25 mouse cellular contexts compared by ENCODE assay signal in genomic region chrX:136755464-136755863, GRCm38 (mm10). TPM values are rescaled to one million over a fixed set of nuclear protein-coding genes. Genes with fewer than 3 reads are reported as not detected.
DNase-seq lines count a peak whose midpoint lies in the region; ATAC-seq and TF ChIP-seq lines count a peak whose summit lies in the region.
"Had no signal": no experiment of that assay in that cellular context is flagged by ENCODE, and none has a peak within 500 bp of the region (broad histone marks: within the 10 kb centered on the region; RNA-seq: fewer than 3 reads in every experiment).

No protein-coding gene starts in this region.

- no peaks in the 10 kb centered on the region for H3K9me3 ChIP-seq in midbrain, postnatal 0 days (ENCODE audit: low read length)
- no peaks in the 10 kb centered on the region for H3K9me3 ChIP-seq in midbrain, embryonic 16.5 days (replicated peaks; ENCODE audit: control insufficient read depth, low read length, poor library complexity, severe bottlenecking)
- no peaks in the 10 kb centered on the region for H3K9me3 ChIP-seq in intestine, embryonic 16.5 days (ENCODE audit: control insufficient read depth, low read length)
- H3K9me3 ChIP-seq: embryonic facial prominence, embryonic 13.5 days; forebrain, embryonic 13.5 days; G1E; heart, embryonic 13.5 days; hindbrain, embryonic 12.5 days had no signal

- ATAC-seq in frontal cortex, adult (ENCODE audit: low TSS enrichment), result peak; percentile 95
- no peak for ATAC-seq in midbrain, postnatal 0 days (ENCODE audit: low FRiP score)
- ATAC-seq in midbrain, embryonic 16.5 days, result no peak
- no peak for ATAC-seq in intestine, embryonic 16.5 days
- ATAC-seq: CD4-positive, CD25-positive, alpha-beta regulatory T cell, adult 4 months; forebrain, embryonic 13.5 days; forebrain, postnatal 0 days had no signal

- intact Hi-C loops in left cerebral cortex, postnatal 4 days (cut with DNase I), result no loop called here

- H3K9ac ChIP-seq in midbrain, postnatal 0 days (replicated peaks; ENCODE audit: low read length, poor library complexity, severe bottlenecking), result no peak overlapping the region
- H3K9ac ChIP-seq in midbrain, embryonic 16.5 days (ENCODE audit: low read depth, low read length), result no peak overlapping the region
- H3K9ac ChIP-seq in intestine, embryonic 16.5 days (ENCODE audit: low read depth, low read length), result no peak overlapping the region
- H3K9ac ChIP-seq: embryonic facial prominence, embryonic 13.5 days; forebrain, embryonic 13.5 days; forebrain, postnatal 0 days; heart, embryonic 13.5 days; hindbrain, embryonic 12.5 days had no signal

- H3K4me3 ChIP-seq in midbrain, postnatal 0 days (ENCODE audit: low read depth, low read length), result no peak overlapping the region
- H3K4me3 ChIP-seq in midbrain, embryonic 16.5 days (ENCODE audit: low read depth, low read length), result no peak overlapping the region
- H3K4me3 ChIP-seq in intestine, embryonic 16.5 days (ENCODE audit: low read length), result no peak overlapping the region
- H3K4me3 ChIP-seq: embryonic facial prominence, embryonic 13.5 days; forebrain, embryonic 13.5 days; heart, embryonic 13.5 days; hindbrain, embryonic 12.5 days had no signal

- no peaks in the 10 kb centered on the region for H3K27me3 ChIP-seq in midbrain, postnatal 0 days (ENCODE audit: insufficient read depth, low read length)
- no peaks in the 10 kb centered on the region for H3K27me3 ChIP-seq in midbrain, embryonic 16.5 days (ENCODE audit: control insufficient read depth, insufficient read depth, low read depth, low read length)
- no peaks in the 10 kb centered on the region for H3K27me3 ChIP-seq in intestine, embryonic 16.5 days (replicated peaks; ENCODE audit: control insufficient read depth, insufficient read depth, low read length)
- H3K27me3 ChIP-seq: forebrain, embryonic 13.5 days; heart, embryonic 13.5 days; hindbrain, embryonic 12.5 days had no signal

- no peak for DNase-seq in frontal cortex, postnatal 25 days (ENCODE audit: low spot score in 2 of 2)
- peak; percentile 12 to 16 for DNase-seq in left cerebral cortex, adult 18-20 months (ENCODE audit: low spot score in 2 of 2)
- no peak for DNase-seq in left cerebral cortex, postnatal 4 days
- DNase-seq in midbrain, postnatal 0 days (ENCODE audit: low spot score), result peak; percentile 5
- DNase-seq: adrenal gland, postnatal 10 days; B cell, adult 2 months; cerebellum, adult 11-12 months; cerebellum, adult 9-10 months; cerebellum, postnatal 25 days; forebrain, postnatal 0 days; gastrocnemius, postnatal 36 days; heart, adult 11 months; heart, postnatal 36 days had no signal

- H3K4me1 ChIP-seq in midbrain, postnatal 0 days (ENCODE audit: insufficient read depth, low read length), result no peaks in the 10 kb centered on the region
- H3K4me1 ChIP-seq in midbrain, embryonic 16.5 days (ENCODE audit: control insufficient read depth, insufficient read depth, low read length), result no peaks in the 10 kb centered on the region
- no peaks in the 10 kb centered on the region for H3K4me1 ChIP-seq in intestine, embryonic 16.5 days (ENCODE audit: control insufficient read depth, insufficient read depth, low read length)
- H3K4me1 ChIP-seq: embryonic facial prominence, embryonic 13.5 days; forebrain, embryonic 13.5 days; heart, embryonic 13.5 days; hindbrain, embryonic 12.5 days had no signal

- no peak overlapping the region for H3K27ac ChIP-seq in midbrain, postnatal 0 days (ENCODE audit: low read depth, low read length)
- no peak overlapping the region for H3K27ac ChIP-seq in midbrain, embryonic 16.5 days (ENCODE audit: low read length)
- no peak overlapping the region for H3K27ac ChIP-seq in intestine, embryonic 16.5 days (ENCODE audit: low read length)
- H3K27ac ChIP-seq: embryonic facial prominence, embryonic 13.5 days; forebrain, embryonic 13.5 days; heart, embryonic 13.5 days; hindbrain, embryonic 12.5 days had no signal

- 73% methylated on average over 3 of the region's 3 CpGs for WGBS in midbrain, postnatal 0 days
- WGBS in midbrain, embryonic 16.5 days, result 86% methylated on average over 3 of the region's 3 CpGs
- 89% methylated on average over 3 of the region's 3 CpGs for whole genome bisulfite sequencing in intestine, embryonic 16.5 days

- no peak overlapping the region for H3K4me2 ChIP-seq in midbrain, postnatal 0 days (ENCODE audit: low read depth, low read length, poor library complexity, severe bottlenecking)
- H3K4me2 ChIP-seq in midbrain, embryonic 16.5 days (ENCODE audit: low read length), result no peak overlapping the region
- no peak overlapping the region for H3K4me2 ChIP-seq in intestine, embryonic 16.5 days (ENCODE audit: low read depth, low read length)
- H3K4me2 ChIP-seq: embryonic facial prominence, embryonic 13.5 days; forebrain, embryonic 13.5 days; heart, embryonic 13.5 days; hindbrain, embryonic 12.5 days had no signal

- no peak for TF ChIP-seq CTCF in midbrain, postnatal 0 days (IDR thresholded peaks at IDR 0.05)

- H3K36me3 ChIP-seq in midbrain, postnatal 0 days (ENCODE audit: insufficient read depth, low read length), result no peaks in the 10 kb centered on the region
- H3K36me3 ChIP-seq in midbrain, embryonic 16.5 days (ENCODE audit: control insufficient read depth, insufficient read depth, low read length), result no peaks in the 10 kb centered on the region
- no peaks in the 10 kb centered on the region for H3K36me3 ChIP-seq in intestine, embryonic 16.5 days (ENCODE audit: control insufficient read depth, insufficient read depth, low read length)
- H3K36me3 ChIP-seq: embryonic facial prominence, embryonic 13.5 days; hindbrain, embryonic 12.5 days had no signal

RNA-seq across cellular contexts. Expression of gene Morf4l2, which starts 12.0 kb away (rescaled TPM):
- 100 to 1,000 TPM; 320 to 331 TPM for total RNA-seq in left cerebral cortex, adult 18-20 months (2021)
- total RNA-seq in left cerebral cortex, postnatal 4 days (2021), result 100 to 1,000 TPM; 428 to 458 TPM
- total RNA-seq in midbrain, postnatal 0 days (2014; rRNA removed), result 355 and 449 TPM in 2 replicates
- polyA plus RNA-seq in midbrain, postnatal 0 days (2015; fragmentation: Nextera tagmentation; extraction: Ambion mirVana), result 603 and 621 TPM in 2 replicates
- polyA plus RNA-seq in midbrain, embryonic 16.5 days (2015; fragmentation: Nextera tagmentation; extraction: Ambion mirVana), result 612 and 639 TPM in 2 replicates
- 417 and 440 TPM in 2 replicates for polyA plus RNA-seq in intestine, embryonic 16.5 days (2015; fragmentation: Nextera tagmentation; extraction: Ambion mirVana)

RNA-seq across cellular contexts. Expression of gene Glra4, which starts 24.5 kb away (rescaled TPM):
- not detected for total RNA-seq in left cerebral cortex, adult 18-20 months (2021)
- total RNA-seq in left cerebral cortex, postnatal 4 days (2021), result not detected
- 0.33 TPM in 1 of 2 replicates, not detected in the other for total RNA-seq in midbrain, postnatal 0 days (2014; rRNA removed)
- not detected in 2 replicates for polyA plus RNA-seq in midbrain, postnatal 0 days (2015; fragmentation: Nextera tagmentation; extraction: Ambion mirVana)
- not detected in 2 replicates for polyA plus RNA-seq in midbrain, embryonic 16.5 days (2015; fragmentation: Nextera tagmentation; extraction: Ambion mirVana)
- not detected in 2 replicates for polyA plus RNA-seq in intestine, embryonic 16.5 days (2015; fragmentation: Nextera tagmentation; extraction: Ambion mirVana)
- total RNA-seq: adrenal gland, postnatal 10 days; adrenal gland, postnatal 4 days; forebrain, postnatal 0 days; G1E; gastrocnemius, adult 8-10 months; gastrocnemius, postnatal 36 days; heart, postnatal 36 days had no signal
- polyA plus RNA-seq: CD4-positive, CD25-positive, alpha-beta regulatory T cell, adult 4 months; embryonic facial prominence, embryonic 13.5 days; forebrain, embryonic 13.5 days; forebrain, postnatal 0 days; G1E; heart, postnatal 0 days had no signal

RNA-seq across cellular contexts. Expression of gene Tceal1, which starts 47.7 kb away (rescaled TPM):
- 10 to 100 TPM; 15.1 to 16.0 TPM for total RNA-seq in left cerebral cortex, adult 18-20 months (2021)
- total RNA-seq in left cerebral cortex, postnatal 4 days (2021), result 10 to 100 TPM; 12.5 to 14.2 TPM
- 21.2 and 23.2 TPM in 2 replicates for total RNA-seq in midbrain, postnatal 0 days (2014; rRNA removed)
- polyA plus RNA-seq in midbrain, postnatal 0 days (2015; fragmentation: Nextera tagmentation; extraction: Ambion mirVana), result 24.0 and 28.0 TPM in 2 replicates
- 25.0 and 29.3 TPM in 2 replicates for polyA plus RNA-seq in midbrain, embryonic 16.5 days (2015; fragmentation: Nextera tagmentation; extraction: Ambion mirVana)
- 5.8 and 6.5 TPM in 2 replicates for polyA plus RNA-seq in intestine, embryonic 16.5 days (2015; fragmentation: Nextera tagmentation; extraction: Ambion mirVana)
- polyA plus RNA-seq: CD4-positive, CD25-positive, alpha-beta regulatory T cell, adult 4 months; G1E had no signal

Comparison
In these comparisons a context has a peak if more than half of its experiments do, and no peak if none do; other contexts are left out.
1. DNase-seq: peak in left cerebral cortex, adult 18-20 months (2 of 2) and midbrain, postnatal 0 days (single experiment); none in frontal cortex, postnatal 25 days (0 of 2) and left cerebral cortex, postnatal 4 days (single experiment).